Mouse (Mus musculus) Patski (cell line): ENCODE data around the gene Kif1b. TPM values are rescaled to one million over a fixed set of nuclear protein-coding genes. Genes with fewer than 3 reads are reported as not detected.
A peak's percentile ranks its signal among the peaks of the same experiment; 100 is the strongest.
"Not testable (repeated sequence)": the region's sequence is repeated elsewhere in the genome, so short reads cannot be mapped to it uniquely, and the experiment has no call there.

Source experiments
- ATAC-seq: fragments of 100-300 bp; one replicate; pipeline ENCODE4 v1.8.0; 2021
- CTCF ChIA-PET: fragments of 350-600 bp; sonication (Branson Sonifier 250); formaldehyde crosslinking; loops from one replicate; lab custom pipeline; 2022; ENCODE audit warnings: inconsistent platforms; lab: Charles Lee
- POLR2A ChIA-PET: fragments of 350-600 bp; sonication (Branson Sonifier 250); formaldehyde crosslinking; loops from one replicate; lab custom pipeline; 2022; ENCODE audit warnings: antibody characterized with exemption, inconsistent platforms; lab: Charles Lee
- DNase-seq: peaks from one replicate; pipeline ENCODE4 v3.0.0-alpha.2; 2011; ENCODE audit warnings: low read depth, low spot score
- H3K27me3 ChIP-seq: fragments of 371-371 bp; one replicate; pipeline ENCODE4 v1.5.1; 2021
- CTCF ChIP-seq: fragments of 100-300 bp; IDR thresholded peaks from one replicate; pipeline ENCODE4 v1.5.1; 2021
- in situ Hi-C: fragments of 300-500 bp; cut with MboI; formaldehyde crosslinking; loops from 3 replicates; pipeline ENCODE4 v1.11.1; 2018; ENCODE audit warnings: low pct_unique_long_range_greater_than_20kb, mixed read lengths
- polyA plus RNA-seq: library from polyadenylated mRNA; unstranded; gene quantifications from one replicate; pipeline ENCODE4 v1.2.3, GENCODE M21; 2021

The Kif1b gene
- polyA plus RNA-seq, 1 experiment from 2014 or later, result 32.9 TPM

DNA sequence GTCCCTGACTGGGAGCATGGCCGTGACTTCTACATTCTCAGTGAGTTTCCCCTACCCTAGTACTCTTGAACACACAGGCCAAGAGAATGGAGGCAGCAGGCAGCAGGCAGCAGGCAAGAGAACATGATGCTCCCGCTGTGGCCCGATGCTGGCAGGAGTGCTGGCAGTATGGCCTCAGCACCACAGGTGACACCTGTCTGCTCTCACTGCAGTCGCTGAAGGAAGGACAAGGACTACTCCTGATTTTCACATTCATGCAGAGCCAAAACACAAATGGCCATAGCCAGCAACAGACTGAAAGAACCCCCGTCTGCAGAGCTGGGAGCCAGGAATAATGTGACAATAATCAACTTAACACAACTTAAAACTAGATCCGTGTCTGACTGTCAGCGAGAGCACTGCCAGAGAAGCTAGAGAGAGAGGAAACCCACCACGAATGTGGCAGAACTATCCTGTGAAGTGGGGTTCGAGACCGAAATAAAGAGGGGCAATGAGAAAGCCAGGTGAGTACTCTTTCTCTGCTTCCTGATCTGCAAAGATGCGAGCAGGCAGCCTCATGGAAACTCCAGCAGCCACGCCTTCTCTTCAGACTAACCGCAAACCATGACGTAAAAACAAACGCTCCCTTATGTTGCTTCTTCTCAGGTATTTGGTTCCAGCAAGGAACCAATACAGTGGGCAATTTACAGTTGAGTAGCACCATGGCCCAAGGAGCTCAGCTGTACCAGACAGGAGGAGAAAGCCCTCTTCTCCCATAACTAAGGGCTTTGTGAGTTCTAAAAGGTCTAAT, 50.8 kb downstream of the Kif1b start:
- H3K27me3 ChIP-seq, result no peaks in the 10 kb centered on the region
- no peak for TF ChIP-seq CTCF
- ChIA-PET POLR2A (interaction anchor here (0.6 kb wide), 1 partner anchor 113 kb away, joined by 7 read pairs; no protein-coding TSS in a partner anchor), CTCF (interaction anchor here (1.8 kb wide), 1 partner anchor 51 kb away, joined by 9 read pairs; the partner anchor contains the start of gene Kif1b)
- ATAC-seq (no peak), DNase-seq (no peak)
- in situ Hi-C loops, result no loop called here

DNA sequence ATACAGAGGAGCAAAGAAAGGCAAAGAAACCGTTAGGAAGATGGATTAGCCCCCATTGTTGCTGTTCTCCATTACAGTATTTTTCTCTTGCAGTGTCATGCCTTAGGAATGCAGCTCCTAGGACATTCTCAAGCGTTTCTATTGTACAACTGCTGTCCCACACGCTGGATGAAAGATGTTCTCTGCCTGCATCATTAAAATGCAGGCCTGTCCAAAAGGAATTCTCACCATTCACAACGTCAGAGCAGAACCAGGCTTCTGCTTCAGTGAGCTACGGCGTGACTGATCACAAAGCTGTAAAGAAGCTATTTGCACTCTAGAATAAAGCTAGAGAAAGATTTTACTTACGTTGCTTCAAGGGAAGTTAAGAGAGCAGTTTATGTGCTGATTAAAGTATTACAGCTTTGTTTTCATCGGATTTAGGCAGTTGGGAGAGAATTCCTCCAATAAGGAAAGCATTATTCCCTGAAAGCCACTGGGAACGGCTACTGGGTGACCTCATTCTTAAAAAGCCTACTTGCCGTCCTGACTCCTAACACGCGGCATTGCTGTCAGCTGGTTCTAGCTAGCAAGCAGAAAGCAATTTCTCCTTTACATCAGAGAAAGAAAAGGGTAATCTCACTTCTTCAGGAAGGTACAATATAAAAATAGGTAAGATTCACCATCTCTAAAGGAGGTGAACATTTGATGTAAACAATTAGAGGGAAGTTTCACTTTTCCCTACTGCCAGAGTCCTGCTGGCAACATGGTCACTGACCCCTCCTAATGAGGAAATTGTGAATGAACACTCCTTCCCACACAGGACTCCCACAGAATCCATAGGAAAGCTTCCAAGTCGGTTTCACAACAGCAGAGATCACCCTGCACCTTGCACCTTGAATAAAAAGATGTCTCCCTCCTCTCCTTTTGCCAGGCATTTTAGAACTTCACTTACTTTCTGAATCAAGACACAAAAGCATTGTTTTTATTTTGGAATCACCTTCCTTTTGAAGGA, 51.9 kb downstream of the Kif1b start:
- H3K27me3 ChIP-seq, result no peaks in the 10 kb centered on the region
- POLR2A ChIA-PET, result interaction anchor here (0.7 to 1.2 kb wide), 2 partner anchors 41 to 51 kb away, joined by 4 read pairs; no protein-coding TSS in a partner anchor
- CTCF ChIA-PET, result interaction anchor here (1.1 to 1.8 kb wide), 3 partner anchors 14 to 52 kb away, joined by 3 to 9 read pairs (median 4); partner anchors contain the start of gene Kif1b
- ATAC-seq (peak; percentile 83), DNase-seq (peak; percentile 53)
- in situ Hi-C loops, result no loop called here
- TF ChIP-seq CTCF, result no peak

DNA sequence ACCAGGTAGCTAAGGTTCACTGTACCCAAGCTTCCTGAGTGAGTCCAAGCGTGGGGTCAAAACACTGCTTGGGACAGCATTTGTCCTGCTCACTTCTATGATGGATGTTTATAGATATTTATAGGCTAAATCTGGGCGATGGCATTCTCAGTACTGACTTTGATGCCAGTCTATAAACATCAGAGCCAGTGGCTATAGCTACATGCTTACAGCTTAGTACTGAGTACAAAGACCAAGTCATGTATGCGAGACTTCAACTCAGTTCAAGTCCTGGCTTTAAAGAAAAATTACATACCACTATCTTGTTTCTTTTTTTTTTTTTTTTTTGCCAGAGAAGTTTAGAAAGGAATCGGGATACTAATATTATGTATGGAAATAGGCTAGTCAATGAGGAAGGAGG, 52.7 kb downstream of the Kif1b start:
- H3K27me3 ChIP-seq, result no peaks in the 10 kb centered on the region
- no peak for ATAC-seq
- ChIA-PET CTCF (interaction anchor here (1.1 to 1.8 kb wide), 3 partner anchors 13 to 53 kb away, joined by 3 to 9 read pairs (median 4); partner anchors contain the start of gene Kif1b), POLR2A (interaction anchor here (0.6 to 1.2 kb wide), 4 partner anchors 14 to 97 kb away, joined by 4 read pairs; no protein-coding TSS in a partner anchor)
- no peak for DNase-seq
- in situ Hi-C loops, result no loop called here
- TF ChIP-seq CTCF, result no peak

DNA sequence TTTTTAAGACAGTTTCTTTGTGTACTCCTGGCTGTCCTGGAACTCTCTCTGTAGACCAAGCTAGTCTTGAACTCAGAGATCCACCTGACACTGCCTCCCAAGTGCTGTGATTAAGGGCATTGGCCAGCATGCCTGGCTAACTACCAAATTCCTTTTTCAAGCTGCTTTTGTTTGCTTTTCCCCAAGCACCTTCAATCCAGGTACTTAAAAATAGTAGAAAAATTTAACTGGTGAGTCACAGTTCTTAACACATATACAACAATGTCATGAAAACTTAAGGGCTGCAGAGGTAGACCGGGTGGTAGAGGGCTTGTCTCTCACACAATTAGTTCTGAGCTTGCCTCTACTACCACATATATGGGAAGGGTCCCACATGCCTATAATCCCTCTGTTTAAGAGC, 58.2 kb downstream of the Kif1b start:
- ChIA-PET POLR2A (no interaction called here), CTCF (interaction anchor here (0.6 to 1.4 kb wide), 2 partner anchors 9 to 1187 kb away, joined by 3 to 4 read pairs; no protein-coding TSS in a partner anchor)
- no peaks in the 10 kb centered on the region for H3K27me3 ChIP-seq
- no peak for DNase-seq
- TF ChIP-seq CTCF, result no peak
- ATAC-seq, result no peak
- in situ Hi-C loops, result no loop called here

DNA sequence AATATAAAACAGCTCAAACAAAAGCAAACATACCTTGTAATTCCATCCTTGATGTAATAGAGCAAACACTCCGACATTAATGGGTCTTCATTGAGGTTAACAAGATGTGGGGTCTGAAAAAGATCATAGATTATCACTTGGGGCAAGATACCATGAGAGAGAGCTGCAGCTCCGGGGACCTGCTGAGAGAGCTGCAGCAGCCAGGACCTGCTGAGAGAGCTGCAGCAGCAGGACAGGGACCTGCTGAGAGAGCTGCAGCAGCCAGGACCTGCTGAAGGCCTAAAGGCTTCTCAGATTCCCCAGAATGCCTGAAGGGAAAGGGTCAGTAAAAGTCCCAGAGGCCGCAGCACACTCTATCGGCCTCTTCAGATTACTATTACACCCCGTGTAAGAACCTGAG, 59.7 kb downstream of the Kif1b start:
- POLR2A ChIA-PET, result no interaction called here
- CTCF ChIA-PET, result no interaction called here
- in situ Hi-C loops, result no loop called here
- no peak for TF ChIP-seq CTCF
- DNase-seq, result no peak
- no peaks in the 10 kb centered on the region for H3K27me3 ChIP-seq
- ATAC-seq, result no peak

DNA sequence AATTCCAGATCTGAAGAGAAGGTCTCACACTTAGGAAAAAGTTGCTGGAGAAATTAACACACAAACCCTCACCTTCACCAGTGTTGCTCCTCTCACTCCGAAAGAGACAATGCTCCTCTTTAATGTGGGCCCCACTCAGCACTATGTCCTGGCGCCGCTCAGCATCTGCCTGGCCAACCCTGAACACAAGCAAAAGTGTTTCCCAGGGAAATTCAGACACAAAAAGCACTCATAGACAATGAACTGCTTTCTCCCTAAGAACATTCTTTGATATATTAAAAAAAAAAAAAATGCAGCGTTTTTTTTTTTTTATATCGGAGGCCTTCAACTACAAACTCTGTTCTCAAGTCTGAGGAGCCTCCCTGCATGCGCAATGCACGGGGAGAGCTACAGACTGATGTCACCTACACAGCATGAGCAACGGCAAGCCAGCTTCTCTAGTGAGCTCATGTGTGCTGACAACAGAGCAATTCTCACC, 60.3 kb downstream of the Kif1b start:
- ATAC-seq, result no peak
- no peaks in the 10 kb centered on the region for H3K27me3 ChIP-seq
- in situ Hi-C loops, result no loop called here
- DNase-seq, result no peak
- CTCF ChIA-PET, result no interaction called here
- no peak for TF ChIP-seq CTCF
- POLR2A ChIA-PET, result no interaction called here

DNA sequence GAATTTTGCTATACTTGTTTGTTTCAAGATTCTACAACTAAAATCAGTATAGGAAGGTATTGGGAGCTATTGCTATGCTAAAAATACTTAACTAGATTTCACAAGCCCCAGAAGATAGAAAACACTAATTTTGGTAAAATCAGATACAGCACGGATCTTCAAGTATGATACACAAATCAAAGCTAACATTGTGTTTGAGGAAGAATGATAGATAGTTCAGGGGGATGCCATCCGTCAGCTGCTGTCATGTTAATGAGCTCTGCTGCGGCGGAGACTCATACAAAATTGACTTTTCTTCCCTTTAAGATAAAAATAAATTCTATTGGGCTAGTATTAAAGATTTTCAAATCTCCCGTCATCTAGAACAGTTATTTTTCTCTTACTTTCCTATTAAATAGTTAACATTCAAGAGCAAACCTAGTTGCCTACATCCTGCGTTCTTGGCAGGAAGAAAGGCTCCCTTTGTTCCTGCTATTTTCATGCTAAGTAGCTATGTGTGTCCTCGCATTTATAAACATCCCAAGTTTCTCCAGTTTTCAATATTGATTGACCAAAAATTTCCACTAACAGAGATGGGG, 60.8 kb downstream of the Kif1b start:
- no peak for DNase-seq
- no peak for TF ChIP-seq CTCF
- H3K27me3 ChIP-seq, result no peaks in the 10 kb centered on the region
- POLR2A ChIA-PET, result no interaction called here
- CTCF ChIA-PET, result no interaction called here
- ATAC-seq, result no peak
- in situ Hi-C loops, result no loop called here

DNA sequence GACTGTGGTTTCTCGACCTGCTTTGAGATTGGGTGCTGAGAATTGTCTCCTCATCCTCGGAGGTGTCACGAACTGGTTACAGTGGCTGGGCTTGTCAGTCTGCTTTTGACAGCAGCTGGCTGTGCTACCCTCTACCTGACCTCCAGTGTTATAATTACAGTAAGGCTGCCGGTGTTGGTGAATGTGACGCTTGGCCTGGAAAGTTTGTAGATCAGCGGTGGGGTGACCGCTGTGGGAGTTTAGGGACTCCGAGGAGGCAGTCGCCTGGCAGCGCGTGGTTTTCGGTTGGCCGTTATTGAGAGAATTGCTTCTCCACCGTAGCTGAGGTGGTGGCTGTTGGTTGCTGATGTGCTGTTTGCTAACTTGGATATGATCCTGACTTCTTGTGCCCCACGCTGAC, 70.5 kb downstream of the Kif1b start:
- ChIA-PET CTCF (no interaction called here), POLR2A (no interaction called here)
- TF ChIP-seq CTCF, result no peak
- DNase-seq (no peak), ATAC-seq (no peak)
- in situ Hi-C loops, result no loop called here
- H3K27me3 ChIP-seq, result no peaks in the 10 kb centered on the region

DNA sequence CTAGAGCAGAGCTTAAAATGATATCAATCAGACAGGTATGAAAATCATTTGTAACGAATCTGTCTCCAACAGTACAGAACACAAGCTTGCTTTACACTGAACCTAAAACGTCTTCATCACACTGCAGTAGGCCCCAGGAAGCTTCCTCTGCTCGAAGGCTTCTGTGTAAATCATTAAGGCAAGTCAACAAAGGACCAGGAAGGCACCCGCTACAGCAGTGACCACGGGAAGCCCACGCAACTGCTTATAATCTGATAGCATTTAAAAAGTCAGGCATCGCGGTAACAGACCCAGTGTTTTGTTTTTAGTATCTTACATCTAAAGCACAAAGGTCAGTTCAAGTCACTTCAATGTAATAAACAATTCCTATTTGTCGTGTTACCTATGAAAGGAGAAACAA, 73.6 kb downstream of the Kif1b start:
- in situ Hi-C loops, result no loop called here
- CTCF ChIA-PET, result no interaction called here
- no peak for TF ChIP-seq CTCF
- no peak for ATAC-seq
- POLR2A ChIA-PET, result no interaction called here
- no peak for DNase-seq
- no peaks in the 10 kb centered on the region for H3K27me3 ChIP-seq

DNA sequence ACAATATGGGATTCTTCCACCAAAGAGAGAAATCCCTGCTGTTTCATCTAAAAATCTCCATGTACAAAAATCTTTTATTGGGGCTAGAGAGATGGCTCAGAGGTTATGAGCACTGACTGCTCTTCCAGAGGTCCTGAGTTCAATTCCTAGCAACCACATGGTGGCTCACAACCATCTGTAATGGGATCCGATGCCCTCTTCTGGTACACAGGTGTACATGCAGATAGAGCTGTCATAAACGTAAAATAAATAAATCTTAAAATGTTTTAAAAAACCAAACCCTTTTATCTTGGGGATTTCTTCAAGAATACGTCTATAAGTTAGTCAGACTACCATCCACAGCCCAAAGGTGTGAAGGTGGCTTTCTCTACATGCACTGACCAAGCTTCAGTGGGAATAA, 78.8 kb downstream of the Kif1b start:
- in situ Hi-C loops, ATAC-seq, DNase-seq, POLR2A ChIA-PET, H3K27me3 ChIP-seq: not testable (repeated sequence)
- peak; percentile 42 for TF ChIP-seq CTCF
- CTCF ChIA-PET, result interaction anchor here (0.9 to 1.2 kb wide), 2 partner anchors 12 to 26 kb away, joined by 3 read pairs; no protein-coding TSS in a partner anchor
